Mouse (Mus musculus): ENCODE data around the gene Cdk9.

- TF ChIP-seq CTCF (IDR thresholded peaks at IDR 0.05; ENCODE audit: extremely low read depth, insufficient read length, insufficient replicate concordance, low read depth, low read length) (no peak), POLR2A (IDR thresholded peaks at IDR 0.05; ENCODE audit: low read depth, low read length) (no peak)
Measured at GRCm38 (mm10) chr2:32749082-32749481, 36.2 kb upstream of the Cdk9 start.

Data from small intestine, adult 2 months (tissue).